Mouse (Mus musculus): ENCODE measurements around the gene Myo5c. TPM values are rescaled to one million over a fixed set of nuclear protein-coding genes. Genes with fewer than 3 reads are reported as not detected.
A peak's percentile ranks its signal among the peaks of the same experiment; 100 is the strongest.

Myo5c gene
- polyA plus RNA-seq, 1 experiment from 2014 or later, result 0.51 TPM

DNA sequence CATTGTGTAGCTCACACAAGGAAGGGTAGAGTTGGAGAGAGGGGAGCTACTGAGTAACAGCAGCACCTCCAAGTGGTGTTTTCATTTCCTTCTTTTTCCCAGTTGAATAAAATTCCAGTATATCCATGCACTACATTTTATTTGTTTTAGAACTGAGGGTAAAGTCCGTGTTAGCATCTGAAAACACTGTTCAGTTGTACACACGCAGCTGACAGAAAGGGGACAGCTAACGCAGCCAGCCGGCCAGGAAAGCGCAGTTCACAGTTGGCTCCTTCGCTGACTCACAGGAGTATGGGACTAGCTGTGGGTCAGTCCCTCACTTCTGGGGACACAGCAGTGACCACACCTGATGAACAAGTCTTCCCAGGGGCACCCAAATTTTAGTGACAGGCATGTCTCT lies 35.3 kb downstream of the Myo5c start:
- no peak overlapping the region for H3K4me2 ChIP-seq (ENCODE audit: low read length)
- H3K9me3 ChIP-seq (ENCODE audit: control insufficient read depth, low read length), result no peaks in the 10 kb centered on the region
- WGBS, result 72% methylated on average over 6 of the region's 6 CpGs
- H3K4me3 ChIP-seq (ENCODE audit: low read length), result no peak overlapping the region
- H3K9ac ChIP-seq (ENCODE audit: low read depth, low read length), result no peak overlapping the region
- no peak for ATAC-seq
- H3K36me3 ChIP-seq (ENCODE audit: control insufficient read depth, insufficient read depth, low read length), result no peaks in the 10 kb centered on the region
- H3K27me3 ChIP-seq (replicated peaks; ENCODE audit: control insufficient read depth, insufficient read depth, low read length), result no peaks in the 10 kb centered on the region
- H3K4me1 ChIP-seq (ENCODE audit: control insufficient read depth, insufficient read depth, low read depth, low read length), result no peaks in the 10 kb centered on the region; the same call in 1 of the 2 replicates
- no peak overlapping the region for H3K27ac ChIP-seq (ENCODE audit: low read depth, low read length)

DNA sequence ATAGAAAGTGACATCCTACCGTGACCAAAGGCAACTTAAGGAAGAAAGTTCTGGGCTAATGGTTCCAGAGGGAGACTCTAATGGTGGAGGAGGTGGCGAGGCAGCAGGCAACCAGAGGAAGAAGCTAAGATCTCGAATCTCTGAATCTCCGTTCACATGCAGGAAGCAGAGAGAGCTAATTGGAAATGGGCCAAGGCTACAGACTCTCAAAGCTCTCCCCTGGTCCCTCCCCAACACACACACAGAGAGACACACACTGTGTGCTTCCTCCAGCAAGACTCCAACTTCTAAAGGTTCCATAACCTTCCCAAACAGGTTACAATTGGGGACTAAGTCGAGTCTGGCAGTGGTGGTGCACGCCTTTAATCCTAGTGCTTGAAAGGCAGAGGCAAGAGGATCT lies 38.6 kb downstream of the Myo5c start:
- no peak overlapping the region for H3K4me2 ChIP-seq (ENCODE audit: low read length)
- no peaks in the 10 kb centered on the region for H3K9me3 ChIP-seq (ENCODE audit: control insufficient read depth, low read length)
- H3K9ac ChIP-seq (ENCODE audit: low read depth, low read length), result no peak overlapping the region
- no peak overlapping the region for H3K27ac ChIP-seq (ENCODE audit: low read depth, low read length)
- H3K36me3 ChIP-seq (ENCODE audit: control insufficient read depth, insufficient read depth, low read length), result no peaks in the 10 kb centered on the region
- 67% methylated on average over 6 of the region's 6 CpGs for WGBS
- H3K4me1 ChIP-seq (ENCODE audit: control insufficient read depth, insufficient read depth, low read depth, low read length), result no peaks in the 10 kb centered on the region
- H3K27me3 ChIP-seq (replicated peaks; ENCODE audit: control insufficient read depth, insufficient read depth, low read length), result no peaks in the 10 kb centered on the region
- ATAC-seq, result no peak
- no peak overlapping the region for H3K4me3 ChIP-seq (ENCODE audit: low read length)

DNA sequence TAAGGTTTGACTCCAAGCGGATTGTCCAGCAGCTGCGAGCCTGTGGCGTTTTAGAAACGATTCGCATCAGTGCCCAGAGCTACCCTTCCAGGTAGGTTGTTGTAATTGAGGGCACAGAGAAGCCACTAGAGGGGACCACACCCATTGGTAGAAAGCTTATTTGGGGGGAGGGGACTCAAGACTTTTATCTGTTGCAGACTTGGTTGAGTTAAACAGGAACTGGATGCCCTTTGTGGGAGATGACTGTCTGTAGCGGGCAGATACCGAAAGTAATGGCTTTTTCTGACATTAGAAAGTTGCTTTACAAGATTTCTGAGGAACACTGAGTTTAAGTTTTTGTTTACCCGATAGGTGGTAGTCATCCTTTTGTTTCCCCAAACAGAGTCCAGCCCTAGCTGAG lies 39.7 kb downstream of the Myo5c start:
- no peak for ATAC-seq
- Histone ChIP-seq H3K9me3 (ENCODE audit: control insufficient read depth, low read length) (no peaks in the 10 kb centered on the region), H3K4me3 (ENCODE audit: low read length) (no peak overlapping the region), H3K9ac (ENCODE audit: low read depth, low read length) (no peak overlapping the region), H3K27me3 (replicated peaks; ENCODE audit: control insufficient read depth, insufficient read depth, low read length) (no peaks in the 10 kb centered on the region), H3K27ac (ENCODE audit: low read depth, low read length) (no peak overlapping the region), H3K4me2 (ENCODE audit: low read length) (no peak overlapping the region), H3K36me3 (ENCODE audit: control insufficient read depth, insufficient read depth, low read length) (no peaks in the 10 kb centered on the region), H3K4me1 (ENCODE audit: control insufficient read depth, insufficient read depth, low read depth, low read length) (no peaks in the 10 kb centered on the region)
- 94% methylated on average over 8 of the region's 8 CpGs for WGBS

DNA sequence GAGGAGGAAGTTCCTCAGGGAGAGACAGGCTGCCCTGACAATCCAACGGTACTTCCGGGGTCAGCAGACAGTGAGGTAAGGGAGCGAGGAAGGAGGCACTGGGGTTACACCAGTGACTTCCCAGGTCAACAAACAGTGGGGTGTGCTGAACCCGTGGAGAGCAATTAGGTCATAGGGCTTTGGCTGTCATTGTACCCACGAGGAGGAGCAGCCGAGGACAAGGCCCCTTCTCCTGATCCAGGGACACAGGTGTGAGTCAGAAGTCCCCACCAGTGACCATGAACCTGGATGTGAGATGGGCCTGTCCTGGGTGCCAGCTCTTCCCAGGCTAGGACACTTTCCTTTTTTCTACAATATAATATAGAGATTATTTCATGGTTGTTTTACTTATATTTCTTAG lies 41.8 kb downstream of the Myo5c start:
- Histone ChIP-seq H3K27me3 (replicated peaks; ENCODE audit: control insufficient read depth, insufficient read depth, low read length) (no peaks in the 10 kb centered on the region), H3K27ac (ENCODE audit: low read depth, low read length) (no peak overlapping the region), H3K4me3 (ENCODE audit: low read length) (no peak overlapping the region), H3K36me3 (ENCODE audit: control insufficient read depth, insufficient read depth, low read length) (no peaks in the 10 kb centered on the region), H3K9ac (ENCODE audit: low read depth, low read length) (no peak overlapping the region), H3K9me3 (ENCODE audit: control insufficient read depth, low read length) (no peaks in the 10 kb centered on the region), H3K4me1 (ENCODE audit: control insufficient read depth, insufficient read depth, low read depth, low read length) (no peaks in the 10 kb centered on the region), H3K4me2 (ENCODE audit: low read length) (no peak overlapping the region)
- WGBS, result 74% methylated on average over 6 of the region's 6 CpGs
- no peak for ATAC-seq

DNA sequence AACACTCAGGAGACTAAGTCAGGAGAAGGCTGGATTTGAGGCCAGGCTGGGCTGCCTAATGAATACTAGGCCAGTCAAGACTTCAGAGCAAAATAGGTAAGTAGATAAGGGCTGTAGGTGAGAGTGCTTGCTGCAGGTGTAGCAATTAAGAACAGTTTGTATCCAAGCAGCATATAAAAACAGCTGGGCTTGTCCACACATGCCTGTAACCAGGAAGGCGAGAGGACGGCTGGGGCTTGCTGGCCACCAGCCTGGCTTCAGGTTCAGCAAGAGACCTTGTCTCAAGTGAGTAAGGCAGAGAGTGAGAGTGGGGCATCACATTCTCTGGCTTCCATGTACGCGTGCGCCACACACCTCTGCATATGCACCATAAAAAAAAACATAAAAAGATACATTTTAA lies 42.7 kb downstream of the Myo5c start:
- WGBS, result 93% methylated on average over 5 of the region's 5 CpGs
- no peak for ATAC-seq

DNA sequence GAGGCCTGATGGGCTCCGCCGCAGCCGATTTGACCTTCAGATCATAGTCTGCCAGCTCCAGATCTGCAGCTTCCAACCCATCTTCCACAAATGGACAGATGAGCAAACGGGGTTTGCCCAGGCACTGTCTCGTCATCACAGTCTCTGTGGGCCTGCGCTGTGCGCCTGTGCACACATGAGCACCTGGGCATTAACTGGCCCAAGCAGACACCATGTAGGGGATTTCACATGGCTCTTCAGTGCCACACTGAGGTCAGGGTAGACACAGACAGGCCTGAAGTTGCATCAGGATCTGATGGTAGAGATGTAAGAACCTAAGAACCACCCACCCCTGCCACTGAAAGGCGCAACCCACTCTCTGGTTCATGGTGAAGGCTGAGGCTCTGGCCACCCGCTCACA lies 43.2 kb downstream of the Myo5c start:
- 95% methylated on average over 9 of the region's 9 CpGs for WGBS
- Histone ChIP-seq H3K36me3 (ENCODE audit: control insufficient read depth, insufficient read depth, low read length) (no peaks in the 10 kb centered on the region), H3K9ac (ENCODE audit: low read depth, low read length) (no peak overlapping the region), H3K9me3 (ENCODE audit: control insufficient read depth, low read length) (no peaks in the 10 kb centered on the region), H3K4me3 (ENCODE audit: low read length) (no peak overlapping the region), H3K4me2 (ENCODE audit: low read length) (no peak overlapping the region), H3K27ac (ENCODE audit: low read depth, low read length) (no peak overlapping the region), H3K4me1 (ENCODE audit: control insufficient read depth, insufficient read depth, low read depth, low read length) (no peaks in the 10 kb centered on the region), H3K27me3 (replicated peaks; ENCODE audit: control insufficient read depth, insufficient read depth, low read length) (no peaks in the 10 kb centered on the region)
- ATAC-seq, result no peak

More for the DNA sequence above, 42.7 kb downstream of the Myo5c start:
- no peaks in the 10 kb centered on the region for H3K9me3 ChIP-seq (ENCODE audit: control insufficient read depth, low read length)
- H3K36me3 ChIP-seq (ENCODE audit: control insufficient read depth, insufficient read depth, low read length), result no peaks in the 10 kb centered on the region
- no peak overlapping the region for H3K9ac ChIP-seq (ENCODE audit: low read depth, low read length)
- H3K27ac ChIP-seq (ENCODE audit: low read depth, low read length), result no peak overlapping the region
- H3K4me1 ChIP-seq (ENCODE audit: control insufficient read depth, insufficient read depth, low read depth, low read length), result no peaks in the 10 kb centered on the region
- H3K4me2 ChIP-seq (ENCODE audit: low read length), result no peak overlapping the region
- H3K4me3 ChIP-seq (ENCODE audit: low read length), result no peak overlapping the region
- no peaks in the 10 kb centered on the region for H3K27me3 ChIP-seq (replicated peaks; ENCODE audit: control insufficient read depth, insufficient read depth, low read length)

DNA sequence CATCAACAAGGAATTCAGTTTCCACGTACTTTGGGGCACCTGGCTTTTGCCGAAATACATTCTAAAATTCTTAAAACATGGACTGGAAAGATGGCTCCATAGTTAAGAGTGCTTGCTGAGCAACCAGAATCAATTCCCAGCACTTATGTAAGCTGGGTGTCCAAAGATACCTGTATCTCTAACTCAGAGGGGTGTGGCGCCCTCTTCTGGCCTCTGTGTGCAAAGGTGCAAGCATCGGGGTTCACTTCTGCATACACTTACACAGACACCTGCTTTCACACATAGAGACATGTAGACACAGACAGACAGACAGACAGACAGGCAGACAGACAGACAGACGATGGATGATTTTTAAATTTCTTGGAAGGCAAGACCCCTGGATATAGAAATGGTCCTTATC lies 49.0 kb downstream of the Myo5c start:
- no peak for ATAC-seq
- 45% methylated on average over 5 of the region's 5 CpGs for WGBS
- no peaks in the 10 kb centered on the region for H3K4me1 ChIP-seq (ENCODE audit: control insufficient read depth, insufficient read depth, low read depth, low read length)
- H3K9ac ChIP-seq (ENCODE audit: low read depth, low read length), result no peak overlapping the region
- no peaks in the 10 kb centered on the region for H3K36me3 ChIP-seq (ENCODE audit: control insufficient read depth, insufficient read depth, low read length)
- no peak overlapping the region for H3K4me3 ChIP-seq (ENCODE audit: low read length)
- H3K27ac ChIP-seq (ENCODE audit: low read depth, low read length), result no peak overlapping the region
- H3K27me3 ChIP-seq (replicated peaks; ENCODE audit: control insufficient read depth, insufficient read depth, low read length), result no peaks in the 10 kb centered on the region
- no peaks in the 10 kb centered on the region for H3K9me3 ChIP-seq (ENCODE audit: control insufficient read depth, low read length)
- no peak overlapping the region for H3K4me2 ChIP-seq (ENCODE audit: low read length)

DNA sequence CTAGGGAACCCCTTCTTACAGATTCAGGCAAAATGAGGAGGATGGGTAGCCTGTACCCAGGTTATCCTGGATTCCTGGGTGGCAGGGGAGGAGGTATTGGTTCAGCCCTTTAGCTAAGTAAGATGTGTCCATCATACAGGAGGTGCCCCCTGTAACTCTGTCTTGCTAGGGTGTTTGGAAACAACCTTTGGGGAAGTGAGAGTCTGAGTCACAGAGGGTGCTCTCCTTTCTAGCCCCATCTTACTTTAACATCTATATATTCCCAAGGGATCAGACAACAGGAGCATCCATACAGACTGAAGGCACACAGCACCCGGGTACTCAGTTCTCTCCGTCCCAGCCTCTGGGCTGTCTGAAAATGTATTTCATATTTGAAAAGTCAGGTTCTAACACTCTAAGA lies 50.4 kb downstream of the Myo5c start:
- no peaks in the 10 kb centered on the region for H3K36me3 ChIP-seq (ENCODE audit: control insufficient read depth, insufficient read depth, low read length)
- no peaks in the 10 kb centered on the region for H3K9me3 ChIP-seq (ENCODE audit: control insufficient read depth, low read length)
- no peak for ATAC-seq
- no peaks in the 10 kb centered on the region for H3K4me1 ChIP-seq (ENCODE audit: control insufficient read depth, insufficient read depth, low read depth, low read length)
- H3K27ac ChIP-seq (ENCODE audit: low read depth, low read length), result no peak overlapping the region
- H3K27me3 ChIP-seq (replicated peaks; ENCODE audit: control insufficient read depth, insufficient read depth, low read length), result no peaks in the 10 kb centered on the region
- no peak overlapping the region for H3K4me2 ChIP-seq (ENCODE audit: low read length)
- H3K9ac ChIP-seq (ENCODE audit: low read depth, low read length), result no peak overlapping the region
- WGBS, result 91% methylated on average over 2 of the region's 2 CpGs
- H3K4me3 ChIP-seq (ENCODE audit: low read length), result no peak overlapping the region

DNA sequence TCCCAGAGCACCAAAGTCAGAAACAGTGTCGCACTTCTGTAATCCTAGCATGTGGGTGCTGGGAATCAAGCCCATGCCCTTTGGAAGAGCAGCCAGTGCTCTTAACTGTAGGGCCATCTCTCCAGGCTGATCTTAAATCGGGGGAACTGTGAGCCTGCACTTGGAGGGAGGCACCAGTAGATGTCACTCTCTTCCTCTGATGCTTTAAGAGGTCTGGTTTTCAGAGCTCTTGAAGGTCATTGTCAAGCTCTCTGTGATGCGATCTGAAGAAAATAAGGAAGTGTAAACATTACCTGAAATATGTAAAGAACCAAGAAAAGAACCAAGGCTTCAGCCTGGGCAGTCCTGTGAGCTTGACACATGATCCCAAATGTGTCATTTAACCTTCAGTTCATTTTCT lies 51.0 kb downstream of the Myo5c start:
- Histone ChIP-seq H3K9ac (ENCODE audit: low read depth, low read length) (no peak overlapping the region), H3K27ac (ENCODE audit: low read depth, low read length) (no peak overlapping the region), H3K9me3 (ENCODE audit: control insufficient read depth, low read length) (no peaks in the 10 kb centered on the region), H3K27me3 (replicated peaks; ENCODE audit: control insufficient read depth, insufficient read depth, low read length) (no peaks in the 10 kb centered on the region), H3K4me1 (ENCODE audit: control insufficient read depth, insufficient read depth, low read depth, low read length) (no peaks in the 10 kb centered on the region), H3K36me3 (ENCODE audit: control insufficient read depth, insufficient read depth, low read length) (no peaks in the 10 kb centered on the region), H3K4me3 (ENCODE audit: low read length) (no peak overlapping the region), H3K4me2 (ENCODE audit: low read length) (no peak overlapping the region)
- ATAC-seq, result peak; percentile 83
- WGBS, result 15% methylated on average over 3 of the region's 3 CpGs

DNA sequence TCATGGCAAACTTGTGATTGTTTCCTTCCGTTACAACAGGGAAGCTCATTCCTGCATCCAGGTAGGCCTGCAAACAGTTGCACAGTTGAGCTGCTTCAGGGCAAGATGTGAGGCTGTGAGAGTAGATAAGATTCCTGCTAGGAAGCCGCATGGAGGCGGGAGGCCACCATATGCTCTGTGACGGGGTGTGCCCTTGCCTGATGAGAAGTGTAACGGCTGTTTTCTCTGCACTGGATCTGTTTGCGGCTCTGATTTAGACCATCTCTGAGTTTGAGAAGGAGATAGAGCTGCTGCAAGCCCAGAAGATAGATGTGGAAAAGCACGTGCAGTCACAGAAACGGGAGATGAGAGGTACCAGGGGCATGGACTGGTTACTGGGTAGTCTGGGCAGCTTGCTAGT lies 51.8 kb downstream of the Myo5c start:
- H3K36me3 ChIP-seq (ENCODE audit: control insufficient read depth, insufficient read depth, low read length), result no peaks in the 10 kb centered on the region
- no peaks in the 10 kb centered on the region for H3K27me3 ChIP-seq (replicated peaks; ENCODE audit: control insufficient read depth, insufficient read depth, low read length)
- no peak overlapping the region for H3K27ac ChIP-seq (ENCODE audit: low read depth, low read length)
- no peak for ATAC-seq
- WGBS, result 83% methylated on average over 8 of the region's 8 CpGs
- H3K4me2 ChIP-seq (ENCODE audit: low read length), result no peak overlapping the region
- H3K4me1 ChIP-seq (ENCODE audit: control insufficient read depth, insufficient read depth, low read depth, low read length), result no peaks in the 10 kb centered on the region
- H3K9me3 ChIP-seq (ENCODE audit: control insufficient read depth, low read length), result no peaks in the 10 kb centered on the region
- no peak overlapping the region for H3K9ac ChIP-seq (ENCODE audit: low read depth, low read length)
- no peak overlapping the region for H3K4me3 ChIP-seq (ENCODE audit: low read length)

Measured in hindbrain, embryonic 16.5 days (tissue).